Mouse (Mus musculus): ENCODE measurements around the gene Atp5j.

GRCm38 (mm10) chr16:84881754-84882321, 46.4 kb upstream of the Atp5j start:
- TF ChIP-seq CTCF (IDR thresholded peaks at IDR 0.05; ENCODE audit: low read depth, low read length): no peak
- TF ChIP-seq TAL1 (conservative IDR thresholded peaks at IDR 0.05; ENCODE audit: low read depth, low read length): no peak
- TF ChIP-seq POLR2AphosphoS5 (IDR thresholded peaks at IDR 0.05; ENCODE audit: insufficient replicate concordance, low read depth, low read length): no peak
- no peak for TF ChIP-seq GATA1 (IDR thresholded peaks at IDR 0.05; ENCODE audit: borderline replicate concordance, low read length)
